Mouse (Mus musculus) liver, embryonic 13.5 days (tissue): ENCODE data around the gene Ehbp1l1. TPM values are rescaled to one million over a fixed set of nuclear protein-coding genes. Genes with fewer than 3 reads are reported as not detected.

Experiments
- ATAC-seq: fragments of 200-750 bp; cut with Nextera tagmentation; 2 replicates; pipeline ENCODE4 v1.8.0; 2017; ENCODE audit warnings: low read depth, mild to moderate bottlenecking, moderate number of reproducible peaks, moderate library complexity
- DNase-seq: peaks from one replicate; pipeline ENCODE4 v3.0.0; 2022
- H3K27ac ChIP-seq: fragments of 300-500 bp; sonication (generic); 2 replicates; pipeline ENCODE4 v1.5.1; 2015; ENCODE audit warnings: moderate library complexity, mild to moderate bottlenecking, inconsistent platforms
- H3K27me3 ChIP-seq: fragments of 300-500 bp; sonication (generic); 2 replicates; pipeline ENCODE4 v1.6.1; 2015; ENCODE audit warnings: mild to moderate bottlenecking, inconsistent platforms
- H3K36me3 ChIP-seq: fragments of 300-500 bp; sonication (generic); 2 replicates; pipeline ENCODE4 v1.6.1; 2015; ENCODE audit warnings: mild to moderate bottlenecking, inconsistent platforms
- H3K4me1 ChIP-seq: fragments of 300-500 bp; sonication (generic); replicated peaks from 2 replicates; pipeline ENCODE4 v1.6.1; 2015; ENCODE audit warnings: inconsistent platforms
- H3K4me2 ChIP-seq: fragments of 300-500 bp; sonication (generic); 2 replicates; pipeline ENCODE4 v1.6.1; 2015; ENCODE audit warnings: inconsistent platforms, mild to moderate bottlenecking, moderate library complexity
- H3K4me3 ChIP-seq: fragments of 300-500 bp; sonication (generic); replicated peaks from 2 replicates; pipeline ENCODE4 v1.5.1; 2015; ENCODE audit warnings: mild to moderate bottlenecking, inconsistent platforms
- H3K9ac ChIP-seq: fragments of 300-500 bp; sonication (generic); 2 replicates; pipeline ENCODE4 v1.6.1; 2015; ENCODE audit warnings: mild to moderate bottlenecking, inconsistent platforms
- H3K9me3 ChIP-seq: fragments of 300-500 bp; sonication (generic); replicated peaks from 2 replicates; pipeline ENCODE4 v1.6.1; 2016; ENCODE audit warnings: inconsistent platforms
- WGBS: fragments of 180-500 bp; shearing (Covaris S2); methylation state at CpG from one replicate; pipeline ENCODE4 v1.1.7; 2015; ENCODE audit not compliant: insufficient replicate concordance; 5-methylcytosine and 5-hydroxymethylcytosine counted together
- polyA plus RNA-seq: library from polyadenylated mRNA; unstranded; fragments of >200 nt; fragmentation: Nextera tagmentation; extraction: Ambion mirVana; gene quantifications from 2 replicates; pipeline ENCODE4 v1.2.1, GENCODE M21; 2015

The Ehbp1l1 gene
- polyA plus RNA-seq, 1 experiment from 2014 or later = 105 TPM

DNA sequence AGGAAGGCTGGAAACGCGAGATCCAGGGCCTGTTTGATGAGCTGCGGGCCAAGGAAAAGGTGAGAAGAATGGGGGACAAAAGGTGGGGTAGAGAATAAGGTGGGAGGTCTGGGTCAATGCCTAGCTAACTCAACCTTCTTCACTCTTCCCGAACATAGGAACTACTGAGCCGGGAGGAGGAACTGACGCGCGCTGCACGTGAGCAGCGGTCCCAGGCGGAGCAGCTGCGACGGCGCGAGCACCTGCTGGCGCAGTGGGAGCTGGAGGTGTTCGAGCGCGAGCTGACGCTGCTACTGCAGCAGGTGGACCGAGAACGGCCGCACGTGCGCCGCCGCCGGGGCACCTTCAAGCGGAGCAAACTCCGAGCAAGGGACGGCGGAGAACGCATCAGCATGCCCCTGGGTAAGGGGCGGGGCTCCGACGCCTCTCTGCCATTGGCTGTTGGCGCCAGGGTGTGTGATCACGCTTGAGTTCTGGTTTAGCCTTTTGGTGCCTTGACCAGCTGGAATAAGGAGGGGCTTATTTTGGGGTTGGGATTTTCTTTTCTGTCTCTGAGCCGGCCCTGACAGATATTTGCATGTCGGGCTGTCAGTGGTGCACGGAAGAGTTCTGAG, 30.2 kb downstream of the Ehbp1l1 start:
- Histone ChIP-seq H3K27me3 (no peaks in the 10 kb centered on the region), H3K4me3 (no peak overlapping the region), H3K4me1 (peaks cover 40% of the 10 kb centered on the region), H3K27ac (no peak overlapping the region), H3K9ac (no peak overlapping the region), H3K4me2 (no peak overlapping the region), H3K36me3 (peaks cover 100% of the 10 kb centered on the region), H3K9me3 (no peaks in the 10 kb centered on the region)
- no peak for DNase-seq
- 82% methylated on average over 41 of the region's 41 CpGs for WGBS
- no peak for ATAC-seq

DNA sequence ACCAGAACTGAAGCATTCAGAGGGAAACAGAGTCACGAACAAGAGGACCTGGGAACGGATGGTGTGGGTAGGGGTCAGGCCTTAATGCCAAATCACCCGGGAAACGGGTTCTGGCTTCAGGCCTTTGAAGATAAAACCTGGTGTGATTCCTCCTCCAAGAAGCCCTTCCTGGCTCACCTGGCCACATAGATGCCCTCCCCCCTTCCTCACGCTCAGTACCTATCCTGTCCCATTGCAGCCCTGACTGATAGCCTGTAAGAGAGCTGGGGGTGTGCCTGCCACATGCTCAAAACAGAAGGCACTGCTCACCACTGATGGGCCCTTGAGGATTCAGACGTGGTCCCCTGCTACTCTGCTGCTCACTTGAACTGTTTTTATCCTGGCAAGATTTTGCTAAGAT, 32.3 kb downstream of the Ehbp1l1 start:
- Histone ChIP-seq H3K9ac (0 out of 2 replicates have a peak overlapping the region, but pooled peaks have one; percentile 94), H3K9me3 (no peaks in the 10 kb centered on the region), H3K36me3 (peaks cover 85% of the 10 kb centered on the region), H3K27ac (peak overlapping the region; percentile 93; the same call in 1 of the 2 replicates), H3K4me2 (peak overlapping the region; percentile 99; the same call in 1 of the 2 replicates), H3K4me1 (peaks cover 53% of the 10 kb centered on the region), H3K4me3 (no peak overlapping the region), H3K27me3 (no peaks in the 10 kb centered on the region)
- WGBS = 86% methylated on average over 6 of the region's 6 CpGs
- ATAC-seq (no peak), DNase-seq (no peak)

DNA sequence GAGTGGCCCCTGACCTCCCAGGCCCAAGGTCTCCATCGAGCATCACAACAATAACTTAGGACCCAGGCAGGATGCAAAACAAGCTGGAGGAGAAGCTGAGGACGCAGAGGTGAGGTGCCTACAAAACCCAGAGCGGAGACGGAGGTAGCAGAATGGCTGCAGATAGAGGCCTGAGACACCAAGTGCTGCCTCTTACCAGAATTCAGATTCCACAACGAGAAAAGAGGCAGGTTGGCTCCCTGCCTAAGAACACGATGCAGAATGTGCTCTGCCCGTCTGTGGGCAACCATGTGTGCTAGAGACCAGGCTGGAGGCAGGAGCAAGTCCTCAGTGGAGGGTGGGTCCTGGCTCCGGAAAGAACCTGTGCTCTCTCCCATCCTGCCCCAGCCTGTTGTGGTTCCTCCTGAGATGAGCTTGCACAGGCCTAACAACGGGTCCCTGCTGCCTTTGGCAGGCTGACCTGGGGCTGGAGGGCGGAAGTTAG, 33.2 kb downstream of the Ehbp1l1 start:
- 69% methylated on average over 10 of the region's 10 CpGs for WGBS
- peak overlapping the region; percentile 93 for H3K27ac ChIP-seq
- peaks cover 77% of the 10 kb centered on the region for H3K36me3 ChIP-seq

DNA sequence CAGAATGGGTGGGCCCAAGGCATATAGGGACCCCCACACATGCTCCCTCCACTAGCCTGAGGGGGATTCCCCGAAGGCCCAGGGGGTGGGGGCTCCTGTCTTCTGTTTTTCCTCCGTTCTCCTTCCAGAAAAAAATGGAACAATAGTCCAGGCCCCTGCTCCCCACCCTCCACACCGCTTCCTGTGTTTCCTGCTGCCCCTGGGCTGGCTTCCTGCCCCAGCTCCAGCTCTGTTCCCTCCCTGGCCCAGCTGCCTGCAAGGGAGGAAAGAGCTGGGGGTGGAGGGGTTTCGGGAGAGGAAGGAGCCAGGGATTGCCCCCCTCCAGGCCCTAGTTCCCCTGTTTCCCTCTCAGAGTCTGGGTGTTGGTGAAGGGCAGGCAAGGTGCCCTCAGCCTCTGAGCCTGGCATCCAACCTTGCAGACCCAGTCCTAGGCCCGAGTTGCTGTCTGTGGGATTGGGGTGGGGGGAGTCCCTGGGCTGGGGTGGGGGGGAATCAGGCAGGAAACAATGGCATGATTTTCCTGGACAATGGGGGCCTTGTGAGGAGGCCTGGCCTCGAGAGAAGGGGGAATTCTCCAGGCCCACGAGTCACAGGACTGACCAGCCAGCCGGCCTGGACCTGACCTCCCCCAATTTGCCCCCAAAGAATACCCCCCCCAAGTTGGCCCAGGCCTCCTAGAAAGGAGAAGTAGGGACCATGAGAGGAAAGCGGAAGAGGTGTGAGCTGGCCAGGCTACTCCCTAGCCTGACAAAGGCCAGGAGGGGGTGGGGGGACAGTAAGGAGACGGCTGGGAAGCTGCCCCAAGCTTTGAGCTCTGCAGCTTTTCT, 33.8 kb downstream of the Ehbp1l1 start:
- H3K9me3 ChIP-seq = no peaks in the 10 kb centered on the region
- H3K4me3 ChIP-seq = peak overlapping the region; percentile 79
- H3K36me3 ChIP-seq = peaks cover 70% of the 10 kb centered on the region
- DNase-seq (no peak), ATAC-seq (no peak)
- peak overlapping the region; percentile 99 for H3K4me2 ChIP-seq
- H3K4me1 ChIP-seq = peaks cover 61% of the 10 kb centered on the region
- peak overlapping the region; percentile 93 for H3K27ac ChIP-seq
- H3K9ac ChIP-seq = peak overlapping the region; percentile 94
- 51% methylated on average over 10 of the region's 10 CpGs for whole genome bisulfite sequencing
- no peaks in the 10 kb centered on the region for H3K27me3 ChIP-seq

More for the DNA sequence above, 33.2 kb downstream of the Ehbp1l1 start:
- Histone ChIP-seq H3K27me3 (no peaks in the 10 kb centered on the region), H3K4me3 (peak overlapping the region; percentile 79), H3K9ac (peak overlapping the region; percentile 94), H3K4me1 (peaks cover 54% of the 10 kb centered on the region), H3K9me3 (no peaks in the 10 kb centered on the region), H3K4me2 (peak overlapping the region; percentile 99)
- DNase-seq (no peak), ATAC-seq (no peak)

DNA sequence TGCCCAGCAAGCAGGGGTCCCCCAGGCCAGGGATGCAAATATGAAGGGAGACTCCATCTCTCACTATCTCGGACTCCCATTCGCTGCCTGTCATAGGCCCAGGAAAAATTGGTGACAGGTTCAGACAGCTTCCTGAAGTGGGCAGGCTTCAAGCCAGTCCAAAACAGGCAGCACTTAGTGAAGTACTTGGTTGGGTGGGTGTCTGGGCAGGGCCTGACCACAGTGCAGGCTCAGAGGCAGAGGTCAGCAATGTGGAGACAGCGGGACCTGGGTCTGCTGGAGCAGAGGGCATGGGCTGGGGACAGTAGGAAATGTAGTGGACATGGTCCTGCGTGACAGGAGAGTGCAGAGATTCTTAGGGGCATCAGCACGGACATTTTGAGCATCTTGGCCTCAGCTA, 34.5 kb downstream of the Ehbp1l1 start:
- Histone ChIP-seq H3K4me1 (peaks cover 68% of the 10 kb centered on the region), H3K9me3 (no peaks in the 10 kb centered on the region), H3K9ac (peak overlapping the region; percentile 94), H3K27me3 (no peaks in the 10 kb centered on the region), H3K4me2 (peak overlapping the region; percentile 99), H3K4me3 (peak overlapping the region; percentile 79), H3K36me3 (peaks cover 67% of the 10 kb centered on the region), H3K27ac (peak overlapping the region; percentile 93)
- 46% methylated on average over 5 of the region's 5 CpGs for WGBS
- no peak for DNase-seq
- no peak for ATAC-seq

DNA sequence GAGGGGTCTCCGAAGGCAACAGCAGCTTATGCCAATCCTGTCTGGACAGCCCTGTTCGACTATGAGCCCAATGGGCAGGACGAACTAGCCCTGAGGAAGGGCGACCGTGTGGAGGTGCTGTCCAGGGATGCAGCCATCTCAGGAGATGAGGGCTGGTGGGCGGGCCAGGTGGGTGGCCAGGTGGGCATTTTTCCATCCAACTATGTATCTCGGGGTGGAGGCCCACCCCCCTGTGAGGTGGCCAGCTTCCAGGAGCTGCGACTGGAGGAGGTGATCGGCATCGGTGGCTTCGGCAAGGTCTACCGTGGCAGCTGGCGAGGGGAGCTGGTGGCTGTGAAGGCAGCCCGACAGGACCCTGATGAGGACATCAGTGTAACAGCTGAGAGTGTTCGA, 35.8 kb downstream of the Ehbp1l1 start:
- no peak for DNase-seq
- peaks cover 66% of the 10 kb centered on the region for H3K36me3 ChIP-seq
- H3K4me2 ChIP-seq = peak overlapping the region; percentile 99
- no peaks in the 10 kb centered on the region for H3K27me3 ChIP-seq
- peak overlapping the region; percentile 94 for H3K9ac ChIP-seq
- H3K9me3 ChIP-seq = no peaks in the 10 kb centered on the region
- WGBS = 44% methylated on average over 15 of the region's 15 CpGs
- H3K27ac ChIP-seq = peak overlapping the region; percentile 93
- peak overlapping the region; percentile 79 for H3K4me3 ChIP-seq
- no peak for ATAC-seq
- peaks cover 75% of the 10 kb centered on the region for H3K4me1 ChIP-seq

DNA sequence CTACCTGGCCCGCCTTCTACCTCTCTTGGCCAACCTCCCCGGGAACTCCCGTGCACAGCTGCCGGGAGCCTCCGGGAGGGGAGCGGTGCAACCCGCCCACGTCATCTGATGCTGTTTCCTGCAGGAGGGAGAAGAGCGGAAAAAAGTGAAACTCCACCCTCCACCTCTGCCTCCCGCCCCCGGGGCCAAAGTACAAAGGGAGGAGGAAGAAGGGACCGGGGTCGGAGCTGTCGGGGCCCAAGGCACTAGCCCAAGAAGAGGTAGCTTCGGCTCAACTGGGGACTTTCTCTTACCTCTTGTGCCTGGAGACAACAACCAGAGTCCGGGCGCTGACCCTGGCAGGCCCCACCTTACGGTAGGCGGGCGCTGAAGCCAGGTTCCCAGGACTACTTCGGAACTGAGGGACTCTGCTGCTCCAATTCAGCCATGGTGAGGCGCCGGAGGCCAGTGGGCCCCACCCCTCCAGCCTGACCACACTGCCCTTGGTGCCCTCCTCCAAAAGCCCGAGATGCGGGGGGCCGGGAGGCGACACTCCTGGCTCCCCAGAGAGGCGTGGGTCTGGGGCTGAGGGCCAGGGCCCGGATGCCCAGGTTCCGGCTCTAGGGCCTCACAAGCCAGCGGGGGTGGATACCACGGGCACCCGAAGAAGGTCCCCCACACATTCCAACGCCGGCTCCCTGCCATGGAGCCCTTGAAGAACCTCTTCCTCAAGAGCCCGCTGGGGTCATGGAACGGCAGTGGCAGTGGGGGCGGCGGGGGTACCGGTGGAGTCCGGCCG, 36.4 kb downstream of the Ehbp1l1 start:
- Histone ChIP-seq H3K36me3 (peaks cover 66% of the 10 kb centered on the region), H3K27me3 (no peaks in the 10 kb centered on the region), H3K9ac (peak overlapping the region; percentile 94), H3K4me3 (peak overlapping the region; percentile 79), H3K27ac (peak overlapping the region; percentile 93), H3K4me2 (peak overlapping the region; percentile 99), H3K4me1 (peaks cover 80% of the 10 kb centered on the region), H3K9me3 (no peaks in the 10 kb centered on the region)
- peak; percentile 86 for DNase-seq
- ATAC-seq = peak; percentile 69
- WGBS = 4% methylated on average over 42 of the region's 42 CpGs

DNA sequence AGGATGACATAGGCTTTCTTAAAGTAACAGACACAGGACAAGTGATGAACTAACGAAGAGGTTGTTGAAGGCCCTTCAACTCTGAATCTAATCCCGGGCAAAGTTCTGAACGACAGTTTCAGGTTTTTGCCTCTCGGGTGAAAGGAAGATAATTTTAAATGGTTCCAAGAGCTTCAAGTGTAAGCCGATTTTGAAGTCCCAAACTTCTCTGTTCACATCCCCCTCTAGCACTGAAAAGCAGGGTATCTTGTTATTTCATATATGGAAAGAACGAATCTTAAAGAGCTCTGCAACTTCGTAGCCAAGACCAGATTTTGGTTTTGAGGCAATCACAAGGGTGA, 37.1 kb downstream of the Ehbp1l1 start:
- DNase-seq = no peak
- H3K27ac ChIP-seq = peak overlapping the region; percentile 93
- peaks cover 66% of the 10 kb centered on the region for H3K36me3 ChIP-seq
- no peak for ATAC-seq
- no peaks in the 10 kb centered on the region for H3K9me3 ChIP-seq
- peak overlapping the region; percentile 94 for H3K9ac ChIP-seq
- WGBS = under 1% methylated on average over 7 of the region's 7 CpGs
- peaks cover 76% of the 10 kb centered on the region for H3K4me1 ChIP-seq
- no peaks in the 10 kb centered on the region for H3K27me3 ChIP-seq
- peak overlapping the region; percentile 79 for H3K4me3 ChIP-seq
- peak overlapping the region; percentile 99 for H3K4me2 ChIP-seq

DNA sequence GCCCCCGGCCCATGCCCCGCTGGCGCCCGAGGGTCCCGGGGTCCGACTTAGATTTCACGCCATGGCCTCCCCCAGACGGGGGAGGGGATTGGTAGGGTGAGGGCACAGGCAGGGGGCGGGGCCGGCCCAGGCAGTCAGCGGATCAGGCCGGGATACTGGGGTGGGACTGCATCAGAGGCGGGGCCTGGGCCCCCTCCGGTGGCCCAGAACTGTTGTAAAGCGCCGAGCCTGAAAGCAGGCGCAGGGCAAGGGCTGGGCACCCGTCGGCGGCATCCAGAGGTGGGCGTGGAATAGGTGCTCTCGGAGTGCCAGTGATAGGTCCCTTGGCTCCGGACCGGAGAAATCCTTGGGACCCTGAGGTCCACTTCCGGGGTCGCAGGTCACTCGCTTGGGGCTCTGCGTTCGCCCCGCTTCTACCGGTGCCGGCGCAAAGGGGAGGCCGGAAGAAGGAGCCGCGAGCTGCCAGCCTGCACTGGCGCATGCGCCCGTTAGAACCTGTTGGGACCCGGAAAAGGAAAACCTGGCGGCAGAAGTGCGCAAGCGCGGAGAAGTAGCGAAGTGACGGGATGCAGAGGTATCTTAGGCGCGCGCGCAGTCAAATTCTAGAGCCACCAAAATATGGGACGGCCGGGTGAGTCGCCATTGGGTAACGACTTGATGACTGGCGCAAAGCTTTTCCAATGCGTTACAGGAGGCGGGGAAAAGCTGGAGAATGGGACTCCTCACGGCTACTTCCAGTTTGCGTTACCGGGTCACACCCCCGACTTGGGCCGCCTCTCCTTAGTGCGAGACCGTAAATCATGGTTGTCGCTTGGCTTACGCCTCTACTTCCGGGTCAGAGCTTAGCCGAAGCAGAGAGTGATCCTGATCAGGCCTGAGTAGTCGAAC, 37.7 kb downstream of the Ehbp1l1 start, which contains the start of the genes Map3k11 and Pcnx3:
Map3k11 (plus strand) TSS at position 543 of the 888 bp plus-strand sequence.
Pcnx3 (minus strand) TSS at position 709 of the 888 bp plus-strand sequence.
- ATAC-seq (peak; percentile 79), DNase-seq (peak; percentile 95)
- Histone ChIP-seq H3K9me3 (no peaks in the 10 kb centered on the region), H3K4me1 (peaks cover 70% of the 10 kb centered on the region), H3K4me3 (peak within 1 kb of the TSS; percentile 79), H3K36me3 (peaks cover 66% of the 10 kb centered on the region), H3K27me3 (no peaks in the 10 kb centered on the region), H3K4me2 (peak within 1 kb of the TSS; percentile 99), H3K27ac (peak within 1 kb of the TSS; percentile 93), H3K9ac (peak within 1 kb of the TSS; percentile 94)
- under 1% methylated on average over 69 of the region's 69 CpGs for WGBS

DNA sequence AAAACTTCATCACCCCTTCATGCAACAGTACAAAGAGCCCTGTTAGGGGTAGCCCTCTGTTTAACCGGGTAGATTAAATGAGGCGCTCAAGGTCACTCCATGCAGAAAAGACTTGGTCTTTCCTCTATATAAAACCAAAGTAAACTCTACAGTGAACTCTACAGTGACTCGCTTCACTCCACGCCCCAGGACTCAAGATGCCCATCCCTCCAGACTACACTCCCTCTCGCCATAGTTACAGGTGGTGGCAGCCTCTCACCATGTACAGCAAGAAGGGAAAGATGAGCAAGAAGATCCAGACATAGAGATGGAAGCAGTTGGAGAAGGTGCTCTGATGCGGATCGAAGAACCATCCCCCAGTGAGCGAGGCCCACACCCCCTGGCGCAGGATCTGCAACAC, 38.4 kb downstream of the Ehbp1l1 start:
- Histone ChIP-seq H3K4me3 (peak overlapping the region; percentile 79), H3K9ac (peak overlapping the region; percentile 94), H3K4me2 (peak overlapping the region; percentile 99), H3K4me1 (peaks cover 63% of the 10 kb centered on the region), H3K27ac (peak overlapping the region; percentile 93), H3K9me3 (no peaks in the 10 kb centered on the region), H3K27me3 (no peaks in the 10 kb centered on the region), H3K36me3 (peaks cover 66% of the 10 kb centered on the region)
- no peak for ATAC-seq
- WGBS = 29% methylated on average over 9 of the region's 9 CpGs
- no peak for DNase-seq
